Mouse (Mus musculus) retina, embryonic 14.5 days (tissue): Measurements from ENCODE around the gene Birc7.

Experiments
- DNase-seq: peaks from one replicate; pipeline ENCODE4 v3.0.0-alpha.2; 2015; ENCODE audit warnings: low spot score

The Birc7 gene

GRCm38 (mm10) chr2:180967010-180967763, 38.4 kb downstream of the Birc7 start, which contains the start of gene Arfgap1:
Gene Arfgap1 (plus strand): TSS chr2:180967225.
- DNase-seq = peak; percentile 89

- DNase-seq = no peak
These were observed 52.3 kb downstream of the Birc7 start for GRCm38 (mm10) chr2:180981133-180981532.
